ENCODE assay signal across 20 mouse cellular contexts in the genomic region with DNA sequence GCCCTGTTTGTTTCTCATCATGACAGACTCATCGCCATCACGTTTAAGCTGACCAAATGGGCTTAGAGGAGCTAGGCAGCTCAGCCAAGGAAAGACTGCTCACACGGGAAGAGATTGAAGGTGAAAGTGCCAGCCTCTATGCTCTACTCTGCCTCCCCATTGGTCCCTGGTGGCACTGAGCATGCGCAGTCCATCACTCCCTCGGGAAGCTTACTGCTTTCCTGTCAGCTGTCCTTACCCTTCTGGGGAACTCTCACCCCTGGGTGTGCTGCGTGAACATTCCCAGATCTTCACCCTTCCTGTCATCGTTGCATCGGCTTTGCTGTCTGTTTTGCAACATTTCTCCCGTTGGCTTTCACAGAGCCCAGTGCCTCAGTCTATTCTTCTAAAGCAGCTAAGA.
DNase-seq lines count a peak whose midpoint lies in the region; ATAC-seq and TF ChIP-seq lines count a peak whose summit lies in the region.
"Had no signal": no experiment of that assay in that cellular context is flagged by ENCODE, and none has a peak within 500 bp of the region (broad histone marks: within the 10 kb centered on the region; RNA-seq: fewer than 3 reads in every experiment).

No protein-coding gene starts in this region.

- H3K36me3 ChIP-seq in testis, adult 2 months (ENCODE audit: control insufficient read depth, insufficient read depth, low read length): no peaks in the 10 kb centered on the region
- H3K36me3 ChIP-seq: embryonic facial prominence, embryonic 12.5 days; heart, embryonic 10.5 days; hindbrain, embryonic 15.5 days; limb, embryonic 10.5 days; lung, embryonic 15.5 days; midbrain, embryonic 15.5 days had no signal

- TF ChIP-seq CTCF in testis, adult 2 months (IDR thresholded peaks at IDR 0.05; ENCODE audit: control insufficient read depth, insufficient read depth, insufficient replicate concordance, low read depth, low read length): no peak

- no peak overlapping the region for H3K27ac ChIP-seq in testis, adult 2 months (ENCODE audit: control insufficient read depth, insufficient read depth, low read depth, low read length)
- H3K27ac ChIP-seq: embryonic facial prominence, embryonic 12.5 days; heart, embryonic 10.5 days; hindbrain, embryonic 15.5 days; limb, embryonic 10.5 days; lung, embryonic 15.5 days; midbrain, embryonic 15.5 days had no signal

- no peaks in the 10 kb centered on the region; the same call in 1 of the 2 replicates for H3K4me1 ChIP-seq in testis, adult 2 months (ENCODE audit: control insufficient read depth, insufficient read depth, low read length)
- H3K4me1 ChIP-seq: embryonic facial prominence, embryonic 12.5 days; heart, embryonic 10.5 days; hindbrain, embryonic 15.5 days; limb, embryonic 10.5 days; lung, embryonic 15.5 days; midbrain, embryonic 15.5 days had no signal

- TF ChIP-seq POLR2A in testis, adult 2 months (IDR thresholded peaks at IDR 0.05; ENCODE audit: control insufficient read depth, low read depth, low read length): no peak

- H3K27me3 ChIP-seq in testis, adult 2 months (ENCODE audit: control insufficient read depth, insufficient read depth, low read length): no peaks in the 10 kb centered on the region
- H3K27me3 ChIP-seq: embryonic facial prominence, embryonic 12.5 days; hindbrain, embryonic 15.5 days; lung, embryonic 15.5 days; midbrain, embryonic 15.5 days; Patski had no signal

- peak overlapping the region; percentile 1; the same call in 1 of the 2 replicates for H3K4me3 ChIP-seq in testis, adult 2 months (ENCODE audit: control insufficient read depth, low read depth, low read length)
- H3K4me3 ChIP-seq: embryonic facial prominence, embryonic 12.5 days; heart, embryonic 10.5 days; hindbrain, embryonic 15.5 days; limb, embryonic 10.5 days; lung, embryonic 15.5 days; midbrain, embryonic 15.5 days had no signal

- intact Hi-C loops in heart, postnatal 36 days (cut with DNase I): no loop called here

- DNase-seq in heart, adult 11 months: peak; percentile 72
- DNase-seq in heart, postnatal 36 days: no peak
- peak; percentile 25 for DNase-seq in lung, postnatal 10 days
- no peak for DNase-seq in lung, adult 18-20 months
- DNase-seq in adrenal gland, adult 8-10 months: peak; percentile 7
- DNase-seq: B cell, adult 2 months; cerebellum, adult 2 months; gastrocnemius, postnatal 25 days; kidney, adult 18-20 months; right cerebral cortex, postnatal 14 days; thymus, postnatal 4 days had no signal

- ATAC-seq in CD4-positive, CD25-positive, alpha-beta regulatory T cell, adult 4 months: no peak
- ATAC-seq: midbrain, embryonic 15.5 days; Patski had no signal

Comparison
In these comparisons a context has a peak if more than half of its experiments do, and no peak if none do; other contexts are left out.
1. DNase-seq: peak in heart, adult 11 months (single experiment), lung, postnatal 10 days (single experiment) and adrenal gland, adult 8-10 months (single experiment); none in heart, postnatal 36 days (0 of 2) and lung, adult 18-20 months (0 of 2).